Mouse (Mus musculus) lung, adult 2 months (tissue): ENCODE measurements at regions not wholly inside any gene's neighbourhood (a gene's known extent, or its start where the extent isn't known, plus 50 kb on each side); places are given as distances from the start of the nearest gene placed in this dataset.

ENCODE experiments used
- CTCF ChIP-seq: fragments of 200-500 bp; IDR thresholded peaks from 2 replicates; pipeline ENCODE4 v1.5.1; 2011; ENCODE audit warnings: mild to moderate bottlenecking, low read length, control low read depth; ENCODE audit not compliant: insufficient read depth
- POLR2A ChIP-seq: fragments of 200-500 bp; IDR thresholded peaks from 2 replicates; pipeline ENCODE4 v1.6.1; 2011; ENCODE audit warnings: low read depth, mild to moderate bottlenecking, control low read depth, low read length, borderline replicate concordance; ENCODE audit errors: extremely low read depth

DNA sequence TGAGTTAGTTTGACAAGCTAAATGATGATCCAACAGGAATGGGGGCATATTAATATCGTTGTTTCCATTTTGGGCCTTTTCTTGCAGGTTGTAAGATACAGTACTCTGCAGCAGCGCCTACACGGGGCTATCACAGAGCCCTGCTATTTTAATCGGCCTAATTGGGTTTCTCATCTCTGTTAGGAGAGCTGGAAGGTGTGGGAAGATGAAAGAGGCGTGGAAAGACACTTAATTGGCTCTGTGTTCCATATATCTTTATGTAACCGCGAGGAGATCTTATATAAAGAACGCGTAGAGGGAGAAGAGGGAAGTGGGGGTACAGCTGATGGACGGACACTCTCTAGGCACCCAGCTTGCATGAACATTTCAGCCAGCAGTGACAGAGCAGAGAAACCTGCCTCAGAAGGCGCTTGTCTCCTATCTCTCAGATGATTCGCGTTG, 1300.5 kb downstream of the Synb start:
- TF ChIP-seq CTCF (no peak), POLR2A (no peak)
